Mouse (Mus musculus) CH12.LX (cell line): ENCODE results near the gene Tmsb10. TPM values are rescaled to one million over a fixed set of nuclear protein-coding genes. Genes with fewer than 3 reads are reported as not detected.

Experiments
- DNase-seq: peaks from one replicate; pipeline ENCODE4 v3.0.0-alpha.2; 2013; ENCODE audit errors: extremely low read depth
- H3K27ac ChIP-seq: 2 replicates; pipeline ENCODE4 v1.5.1; 2012; ENCODE audit warnings: low read depth, mild to moderate bottlenecking, control low read depth, moderate library complexity; ENCODE audit not compliant: insufficient read depth
- H3K27me3 ChIP-seq: replicated peaks from 2 replicates; pipeline ENCODE3; 2012; ENCODE audit warnings: inconsistent platforms
- H3K36me3 ChIP-seq, 2 experiments: replicated peaks in 1 of 2; 2 replicates each; pipeline versions ENCODE3 to v1.6.1; 2012; ENCODE audit warnings: inconsistent platforms in 1 of 2, low read length in 1 of 2, mild to moderate bottlenecking in 1 of 2, mixed read lengths in 1 of 2, moderate library complexity in 1 of 2; ENCODE audit not compliant: control insufficient read depth in 1 of 2, insufficient read depth in 1 of 2
- H3K4me1 ChIP-seq, 2 experiments: 2 replicates each; pipeline ENCODE4 v1.6.1; 2012; ENCODE audit warnings: inconsistent platforms in 1 of 2, moderate library complexity in 1 of 2; ENCODE audit not compliant: insufficient read depth in 2 of 2, control insufficient read depth in 1 of 2
- H3K4me2 ChIP-seq: 2 replicates; pipeline ENCODE4 v1.6.1; 2012; ENCODE audit warnings: low read depth, mild to moderate bottlenecking, control low read depth; ENCODE audit not compliant: poor library complexity, insufficient read depth, severe bottlenecking
- H3K4me3 ChIP-seq, 3 experiments: fragments of 150-350 bp in 1 of 3; sonication (generic) in 1 of 3; replicated peaks in 1 of 3; 2 replicates each; pipeline versions ENCODE3 to v1.5.1; 2011 to 2012; ENCODE audit warnings: low read depth in 2 of 3, low read length in 2 of 3, mild to moderate bottlenecking in 2 of 3, moderate library complexity in 2 of 3, control low read depth in 1 of 3, improper control_type of control experiment in 1 of 3, inconsistent platforms in 1 of 3, mixed read lengths in 1 of 3; ENCODE audit not compliant: poor library complexity in 1 of 3
- H3K79me2 ChIP-seq: replicated peaks from 2 replicates; pipeline ENCODE4 v1.6.1; 2012; ENCODE audit warnings: mild to moderate bottlenecking, moderate library complexity; ENCODE audit not compliant: control insufficient read depth, poor library complexity, insufficient read depth, severe bottlenecking; ENCODE audit errors: extremely low read depth
- H3K9ac ChIP-seq: 2 replicates; pipeline ENCODE4 v1.6.1; 2012; ENCODE audit warnings: low read depth, mild to moderate bottlenecking, control low read depth, moderate library complexity; ENCODE audit not compliant: insufficient read depth
- H3K9me3 ChIP-seq: replicated peaks from 2 replicates; pipeline ENCODE3; 2012; ENCODE audit warnings: low read length, inconsistent platforms, mixed read lengths
- BHLHE40 ChIP-seq: IDR thresholded peaks from 2 replicates; pipeline ENCODE4 v1.6.1; 2011; ENCODE audit warnings: mild to moderate bottlenecking, low read depth, low read length, improper control_type of control experiment
- CHD1 ChIP-seq: IDR thresholded peaks from 2 replicates; pipeline ENCODE4 v1.6.1; 2012; ENCODE audit warnings: low read depth, low read length, improper control_type of control experiment, inconsistent platforms
- CTCF ChIP-seq, 2 experiments: IDR thresholded peaks in 1 of 2; conservative IDR thresholded peaks in 1 of 2; 2 replicates each; pipeline ENCODE4 v1.5.1; 2011 to 2012; ENCODE audit warnings: low read depth in 2 of 2, low read length in 2 of 2, improper control_type of control experiment in 1 of 2, inconsistent platforms in 1 of 2, mild to moderate bottlenecking in 1 of 2, moderate library complexity in 1 of 2
- E2F4 ChIP-seq: IDR thresholded peaks from 2 replicates; pipeline ENCODE4 v1.6.1; 2011; ENCODE audit warnings: low read depth, low read length, improper control_type of control experiment; ENCODE audit not compliant: insufficient replicate concordance
- EP300 ChIP-seq: IDR thresholded peaks from 2 replicates; pipeline ENCODE4 v1.6.1; 2011; ENCODE audit warnings: low read length, improper control_type of control experiment
- GABPA ChIP-seq: IDR thresholded peaks from 2 replicates; pipeline ENCODE4 v1.6.1; 2012; ENCODE audit warnings: low read depth, low read length, improper control_type of control experiment, inconsistent platforms; ENCODE audit not compliant: insufficient replicate concordance
- HCFC1 ChIP-seq: IDR thresholded peaks from 2 replicates; pipeline ENCODE4 v1.6.1; 2012; ENCODE audit warnings: low read depth, mild to moderate bottlenecking, inconsistent platforms, low read length, improper control_type of control experiment
- IRF4 ChIP-seq: IDR thresholded peaks from 2 replicates; pipeline ENCODE4 v1.6.1; 2014; ENCODE audit warnings: low read depth, mild to moderate bottlenecking, inconsistent platforms, low read length, improper control_type of control experiment
- JUN ChIP-seq: IDR thresholded peaks from 2 replicates; pipeline ENCODE4 v1.6.1; 2011; ENCODE audit warnings: low read depth, mild to moderate bottlenecking, low read length, improper control_type of control experiment, moderate library complexity; ENCODE audit not compliant: insufficient read depth
- KAT2A ChIP-seq: IDR thresholded peaks from 2 replicates; pipeline ENCODE4 v1.6.1; 2012; ENCODE audit warnings: low read length, improper control_type of control experiment, inconsistent platforms; ENCODE audit not compliant: insufficient replicate concordance
- MAFK ChIP-seq: IDR thresholded peaks from 2 replicates; pipeline ENCODE4 v1.6.1; 2011; ENCODE audit warnings: low read length, improper control_type of control experiment; ENCODE audit not compliant: insufficient replicate concordance
- MAX ChIP-seq: IDR thresholded peaks from 2 replicates; pipeline ENCODE4 v1.6.1; 2011; ENCODE audit warnings: low read length, improper control_type of control experiment
- MAZ ChIP-seq: IDR thresholded peaks from 2 replicates; pipeline ENCODE4 v1.6.1; 2012; ENCODE audit warnings: low read depth, mild to moderate bottlenecking, inconsistent platforms, low read length, improper control_type of control experiment, moderate library complexity
- MEF2A ChIP-seq: IDR thresholded peaks from 2 replicates; pipeline ENCODE4 v1.6.1; 2014; ENCODE audit warnings: low read depth, mild to moderate bottlenecking, inconsistent platforms, low read length, improper control_type of control experiment, borderline replicate concordance
- MXI1 ChIP-seq: IDR thresholded peaks from 2 replicates; pipeline ENCODE4 v1.6.1; 2011; ENCODE audit warnings: mild to moderate bottlenecking, low read depth, low read length, improper control_type of control experiment
- MYC ChIP-seq: IDR thresholded peaks from 2 replicates; pipeline ENCODE4 v1.6.1; 2011; ENCODE audit warnings: low read depth, mild to moderate bottlenecking, improper control_type of control experiment, low read length
- NELFE ChIP-seq: IDR thresholded peaks from 2 replicates; pipeline ENCODE4 v1.6.1; 2011; ENCODE audit warnings: low read depth, low read length, improper control_type of control experiment
- NRF1 ChIP-seq: IDR thresholded peaks from 2 replicates; pipeline ENCODE4 v1.6.1; 2014; ENCODE audit warnings: low read depth, mild to moderate bottlenecking, inconsistent platforms, low read length, improper control_type of control experiment, moderate library complexity
- PAX5 ChIP-seq: IDR thresholded peaks from 2 replicates; pipeline ENCODE4 v1.6.1; 2012; ENCODE audit warnings: low read length, inconsistent platforms, mixed read lengths
- POLR2A ChIP-seq: IDR thresholded peaks from 2 replicates; pipeline ENCODE4 v1.6.1; 2011; ENCODE audit warnings: low read depth, mild to moderate bottlenecking, improper control_type of control experiment, low read length
- RAD21 ChIP-seq: IDR thresholded peaks from 2 replicates; pipeline ENCODE4 v1.6.1; 2011; ENCODE audit warnings: low read depth, mild to moderate bottlenecking, low read length, improper control_type of control experiment, moderate library complexity
- SIN3A ChIP-seq: IDR thresholded peaks from 2 replicates; pipeline ENCODE4 v1.6.1; 2012; ENCODE audit warnings: low read length, improper control_type of control experiment, inconsistent platforms
- SMC3 ChIP-seq: IDR thresholded peaks from 2 replicates; pipeline ENCODE4 v1.6.1; 2011; ENCODE audit warnings: low read depth, low read length, improper control_type of control experiment
- TBP ChIP-seq: conservative IDR thresholded peaks from 2 replicates; pipeline ENCODE4 v1.6.1; 2011; ENCODE audit warnings: low read depth, low read length, improper control_type of control experiment
- TCF12 ChIP-seq: IDR thresholded peaks from 2 replicates; pipeline ENCODE4 v1.6.1; 2014; ENCODE audit warnings: low read depth, mild to moderate bottlenecking, inconsistent platforms, low read length, improper control_type of control experiment
- USF2 ChIP-seq: conservative IDR thresholded peaks from 2 replicates; pipeline ENCODE4 v1.6.1; 2011; ENCODE audit warnings: low read depth, low read length, improper control_type of control experiment
- ZKSCAN1 ChIP-seq: IDR thresholded peaks from 2 replicates; pipeline ENCODE4 v1.6.1; 2012; ENCODE audit warnings: low read depth, inconsistent platforms, low read length, improper control_type of control experiment, borderline replicate concordance
- ZNF384 ChIP-seq: IDR thresholded peaks from 2 replicates; pipeline ENCODE4 v1.6.1; 2012; ENCODE audit warnings: low read depth, low read length, improper control_type of control experiment, inconsistent platforms
- dilution Hi-C: fragments of 300-500 bp; cut with MboI; formaldehyde crosslinking; loops from 2 replicates; pipeline ENCODE4 v1.14.3; 2020; ENCODE audit warnings: low sequenced_read_pairs; ENCODE audit not compliant: extremely low pct_unique_long_range_greater_than_20kb, extremely low pct_ligation_motif_present
- in situ Hi-C: fragments of 300-500 bp; cut with MboI; formaldehyde crosslinking; loops from 3 replicates; pipeline ENCODE4 v1.14.3; 2019; ENCODE audit warnings: low sequenced_read_pairs, low pct_ligation_motif_present, low pct_unique_long_range_greater_than_20kb, mixed read lengths
- polyA plus RNA-seq: library from polyadenylated mRNA; unstranded; fragments of >175 nt; gene quantifications from 2 replicates; pipeline ENCODE4 v1.2.1, GENCODE M21; 2012; ENCODE audit warnings: low read depth; ENCODE audit not compliant: insufficient read length
- total RNA-seq, 2 experiments: library from RNA; depleted of rRNA; stranded (reverse); fragments of 300-350 nt in 1 of 2; fragments of >200 nt in 1 of 2; gene quantifications; 2 replicates each; pipeline ENCODE4 v1.2.3; 2012 to 2014

Tmsb10 gene
- total and polyA plus RNA-seq, 3 experiments: 223 to 479 (median 379) TPM

DNA sequence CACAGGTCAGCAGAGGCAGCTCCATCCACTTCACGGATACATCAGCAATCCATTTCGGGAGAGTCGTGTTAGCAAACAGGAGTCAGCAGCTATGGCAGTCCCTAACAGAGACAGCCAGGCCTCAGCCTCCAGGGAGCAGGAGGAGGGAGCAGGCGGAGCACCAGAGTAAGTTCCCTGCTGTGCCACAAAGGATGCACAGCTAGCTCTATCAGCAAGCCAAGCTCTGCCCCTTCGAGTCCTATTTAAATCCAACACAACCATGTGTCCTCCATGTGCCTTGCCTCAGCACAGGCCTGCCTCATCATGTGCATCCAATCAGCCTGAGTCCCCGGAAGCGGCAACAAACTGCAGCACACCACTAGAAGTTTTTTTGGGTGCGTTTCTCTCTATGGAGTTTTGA is 35.2 kb downstream of the Tmsb10 start:
- peaks cover 13 to 25% of the 10 kb centered on the region in 2 experiments for H3K4me1 ChIP-seq
- no peaks in the 10 kb centered on the region for H3K9me3 ChIP-seq
- no peak overlapping the region for H3K27ac ChIP-seq
- no peaks in the 10 kb centered on the region for H3K36me3 ChIP-seq
- no peaks in the 10 kb centered on the region for H3K79me2 ChIP-seq
- H3K27me3 ChIP-seq: no peaks in the 10 kb centered on the region
- no peak for TF ChIP-seq RAD21
- TF ChIP-seq POLR2A: no peak
- no peak for TF ChIP-seq MYC
- TF ChIP-seq NRF1: no peak
- TF ChIP-seq MXI1: no peak
- no peak for TF ChIP-seq EP300
- TF ChIP-seq HCFC1: no peak
- TF ChIP-seq BHLHE40: no peak
- no peak for TF ChIP-seq PAX5
- TF ChIP-seq MAZ: no peak
- TF ChIP-seq SIN3A: no peak
- no peak for TF ChIP-seq CHD1
- no peak for TF ChIP-seq MAFK
- TF ChIP-seq NELFE: no peak
- TF ChIP-seq, all 38 proteins: peak for 0
- in situ Hi-C loops: no loop called here
- dilution Hi-C loops: no loop called here
- H3K4me3 ChIP-seq: no peak overlapping the region
- H3K9ac ChIP-seq: no peak overlapping the region
- DNase-seq: no peak
- no peak overlapping the region for H3K4me2 ChIP-seq

DNA sequence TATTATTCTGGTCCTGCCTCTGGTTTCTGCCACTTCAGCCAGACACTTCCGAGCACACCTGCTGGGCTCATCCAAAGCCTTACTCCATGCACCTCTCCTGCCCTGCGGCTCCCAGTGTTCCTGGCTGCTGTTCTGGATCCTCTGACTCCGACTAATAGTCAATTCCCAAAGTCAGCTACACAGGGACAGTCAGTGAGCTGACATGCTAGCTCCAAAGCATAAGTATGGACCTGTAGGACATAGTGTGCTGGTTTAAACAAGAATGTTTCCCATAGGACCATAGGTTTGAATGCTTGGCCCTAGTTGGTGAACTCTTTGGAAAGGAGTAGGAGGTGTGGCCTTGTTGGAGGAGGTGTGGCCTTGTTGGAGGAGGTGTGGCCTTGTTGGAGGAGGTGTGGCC is 37.5 kb downstream of the Tmsb10 start:
- Histone ChIP-seq H3K79me2 (no peaks in the 10 kb centered on the region), H3K27ac (no peak overlapping the region), H3K4me3 (no peak overlapping the region), H3K27me3 (no peaks in the 10 kb centered on the region), H3K4me2 (no peak overlapping the region), H3K36me3 (no peaks in the 10 kb centered on the region), H3K4me1 (peaks cover 12 to 26% of the 10 kb centered on the region in 2 experiments), H3K9me3 (no peaks in the 10 kb centered on the region), H3K9ac (no peak overlapping the region)
- in situ Hi-C loops: no loop called here
- TF ChIP-seq E2F4: no peak
- TF ChIP-seq MYC: no peak
- no peak for TF ChIP-seq BHLHE40
- TF ChIP-seq POLR2A: no peak
- TF ChIP-seq JUN: no peak
- no peak for TF ChIP-seq ZNF384
- TF ChIP-seq USF2: no peak
- no peak for TF ChIP-seq MEF2A
- no peak for TF ChIP-seq CHD1
- TF ChIP-seq MAFK: no peak
- TF ChIP-seq TCF12: no peak
- no peak for TF ChIP-seq GABPA
- no peak for TF ChIP-seq CTCF (conservative IDR thresholded peaks at IDR 0.05 in 1 of 2, IDR thresholded peaks at IDR 0.05 in 1 of 2; ENCODE audit: low read depth in 2 of 2, low read length in 2 of 2)
- TF ChIP-seq TBP: no peak
- TF ChIP-seq SMC3: no peak
- TF ChIP-seq KAT2A: no peak
- no peak for TF ChIP-seq HCFC1
- no peak for TF ChIP-seq MAX
- no peak for TF ChIP-seq ZKSCAN1
- no peak for TF ChIP-seq IRF4
- no peak for DNase-seq
- dilution Hi-C loops: no loop called here
